Mouse (Mus musculus) neutrophil, adult 65 days (primary cell): ENCODE measurements around the gene Fdps. TPM values are rescaled to one million over a fixed set of nuclear protein-coding genes. Genes with fewer than 3 reads are reported as not detected.

ENCODE experiments used
- total RNA-seq: library from RNA; stranded (reverse); gene quantifications from 2 replicates; pipeline ENCODE4 v1.2.4, GENCODE M21; 2023

Gene Fdps
- total RNA-seq, result 19.3 and 28.2 TPM in 2 replicates

GRCm38 (mm10) chr3:89101812-89102494 lies at the start of gene Fdps:
Fdps (minus strand) TSS chr3:89101959.

GRCm38 (mm10) chr3:89135958-89136357 lies 34.2 kb upstream of the Fdps start, which contains the start of gene Pklr:
Pklr (plus strand) TSS chr3:89136142.

GRCm38 (mm10) chr3:89100811-89101210 lies 948 bp downstream of the Fdps start, which contains the start of gene Gm43738:
Gm43738 (minus strand) TSS chr3:89101099.

DNA sequence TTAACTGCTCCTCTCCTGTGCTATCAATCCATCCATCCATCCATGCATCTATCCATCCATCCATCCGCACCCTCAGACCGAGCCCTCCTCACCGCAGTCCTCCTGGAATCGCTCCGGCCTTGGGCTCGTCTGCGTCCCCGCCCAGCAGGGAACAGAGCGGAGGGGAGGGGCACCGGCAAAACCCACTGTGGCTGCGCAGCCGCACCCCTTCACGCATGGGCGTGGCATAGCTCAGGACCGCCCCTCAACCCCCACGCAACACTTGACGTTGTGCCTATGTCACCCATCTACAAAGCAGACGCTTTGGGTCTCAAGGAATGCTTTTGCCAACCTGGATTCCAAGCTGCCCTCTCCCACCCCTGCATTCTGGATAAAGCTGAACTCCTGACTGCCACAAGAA lies 8.6 kb downstream of the Fdps start, which contains the start of gene Rusc1:
Rusc1 (minus strand) TSS at position 137 of the 400 bp plus-strand sequence.

Other genes with a start within 250 kb of the Fdps start
- gene Msto1, start 188.0 kb downstream of the Fdps start, total RNA-seq, result 4.0 and 5.5 TPM in 2 replicates
- gene Ash1l, start 151.3 kb downstream of the Fdps start, total RNA-seq, result 29.5 and 43.5 TPM in 2 replicates
- 57.7 and 64.3 TPM in 2 replicates for gene Dap3, start 150.8 kb downstream of the Fdps start, total RNA-seq
- 17.2 and 19.6 TPM in 2 replicates for gene Rusc1, start 8.6 kb downstream of the Fdps start, total RNA-seq
- gene Gm43738, start 860 bp downstream of the Fdps start, total RNA-seq, result not detected in 2 replicates
- gene Pklr, start 34.2 kb upstream of the Fdps start, total RNA-seq, result 0.32 and 1.0 TPM in 2 replicates
- not detected in 2 replicates for gene Hcn3, start 58.2 kb upstream of the Fdps start, total RNA-seq
- gene Clk2, start 62.8 kb upstream of the Fdps start, total RNA-seq, result 52.6 and 57.6 TPM in 2 replicates
- gene Scamp3, start 75.5 kb upstream of the Fdps start, total RNA-seq, result 34.0 and 35.9 TPM in 2 replicates
- 5.8 and 6.9 TPM in 2 replicates for gene Fam189b, start 81.2 kb upstream of the Fdps start, total RNA-seq
- gene Gba, start 101.0 kb upstream of the Fdps start, total RNA-seq, result 78.7 and 83.6 TPM in 2 replicates
- 1.1 and 1.2 TPM in 2 replicates for gene Thbs3, start 113.2 kb upstream of the Fdps start, total RNA-seq
- 50.5 and 53.4 TPM in 2 replicates for gene Mtx1, start 125.1 kb upstream of the Fdps start, total RNA-seq
- not detected in 2 replicates for gene Muc1, start 127.1 kb upstream of the Fdps start, total RNA-seq
- 29.1 and 52.6 TPM in 2 replicates for gene Krtcap2, start 144.0 kb upstream of the Fdps start, total RNA-seq
- 0.41 and 0.88 TPM in 2 replicates for gene Trim46, start 144.3 kb upstream of the Fdps start, total RNA-seq
- 32.9 and 36.0 TPM in 2 replicates for gene Dpm3, start 157.4 kb upstream of the Fdps start, total RNA-seq
- gene Slc50a1, start 168.6 kb upstream of the Fdps start, total RNA-seq, result 16.1 and 18.9 TPM in 2 replicates
- not detected in 2 replicates for gene Efna1, start 179.2 kb upstream of the Fdps start, total RNA-seq
- not detected in 2 replicates for gene Efna3, start 221.0 kb upstream of the Fdps start, total RNA-seq
- not detected in 2 replicates for gene Efna4, start 236.1 kb upstream of the Fdps start, total RNA-seq
- 100 and 106 TPM in 2 replicates for gene Adam15, start 248.0 kb upstream of the Fdps start, total RNA-seq